Mouse (Mus musculus) cerebellum, adult 8-10 months (tissue): ENCODE measurements at regions not wholly inside any gene's neighbourhood (a gene's known extent, or its start where the extent isn't known, plus 50 kb on each side); places are given as distances from the start of the nearest gene placed in this dataset.

Source experiments
- DNase-seq: peaks from one replicate; pipeline ENCODE4 v3.0.0; 2022

- DNase-seq: no peak
These were observed 281.8 kb upstream of the Eef2kmt start for GRCm38 (mm10) chr16:5537286-5538204.

GRCm38 (mm10) chr16:5536515-5536972, 280.8 kb upstream of the Eef2kmt start:
- no peak for DNase-seq

- no peak for DNase-seq
These were observed 279.6 kb upstream of the Eef2kmt start for GRCm38 (mm10) chr16:5535414-5535813.

GRCm38 (mm10) chr16:5534862-5535261, 279.1 kb upstream of the Eef2kmt start:
- no peak for DNase-seq

- DNase-seq: no peak
These were observed 278.6 kb upstream of the Eef2kmt start for GRCm38 (mm10) chr16:5534385-5534784.

- no peak for DNase-seq
These were observed 276.5 kb upstream of the Eef2kmt start for GRCm38 (mm10) chr16:5532281-5532680.

- DNase-seq: no peak
These were observed 274.0 kb upstream of the Eef2kmt start for GRCm38 (mm10) chr16:5529823-5530222.

- DNase-seq: no peak
These were observed 272.2 kb upstream of the Eef2kmt start for GRCm38 (mm10) chr16:5527936-5528335.

- no peak for DNase-seq
These were observed 268.6 kb upstream of the Eef2kmt start for GRCm38 (mm10) chr16:5524375-5524774.

- DNase-seq: no peak
These were observed 267.7 kb upstream of the Eef2kmt start for GRCm38 (mm10) chr16:5523402-5524021.

- no peak for DNase-seq
These were observed 262.0 kb upstream of the Eef2kmt start for GRCm38 (mm10) chr16:5517746-5518145.

- DNase-seq: no peak
These were observed 260.1 kb upstream of the Eef2kmt start for GRCm38 (mm10) chr16:5515867-5516266.

- DNase-seq: no peak
These were observed 251.5 kb upstream of the Eef2kmt start for GRCm38 (mm10) chr16:5507261-5507660.

- no peak for DNase-seq
These were observed 246.2 kb upstream of the Eef2kmt start for GRCm38 (mm10) chr16:5501961-5502360.

GRCm38 (mm10) chr16:5496051-5496685, 240.4 kb upstream of the Eef2kmt start:
- DNase-seq: no peak

GRCm38 (mm10) chr16:5493352-5493751, 237.6 kb upstream of the Eef2kmt start:
- DNase-seq: no peak

GRCm38 (mm10) chr16:5487259-5487658, 231.5 kb upstream of the Eef2kmt start:
- DNase-seq: no peak

- no peak for DNase-seq
These were observed 227.6 kb upstream of the Eef2kmt start for GRCm38 (mm10) chr16:5483337-5483736.

- no peak for DNase-seq
These were observed 224.4 kb upstream of the Eef2kmt start for GRCm38 (mm10) chr16:5480148-5480547.

- DNase-seq: no peak
These were observed 223.2 kb upstream of the Eef2kmt start for GRCm38 (mm10) chr16:5478970-5479369.

- DNase-seq: peak; percentile 30
These were observed 215.5 kb upstream of the Eef2kmt start for GRCm38 (mm10) chr16:5471321-5471720.

GRCm38 (mm10) chr16:5467587-5467986, 211.8 kb upstream of the Eef2kmt start:
- DNase-seq: peak; percentile 30

- DNase-seq: no peak
These were observed 211.0 kb upstream of the Eef2kmt start for GRCm38 (mm10) chr16:5466760-5467159.
